Mouse (Mus musculus): ENCODE data around the gene Gm49510. TPM values are rescaled to one million over a fixed set of nuclear protein-coding genes. Genes with fewer than 3 reads are reported as not detected.

Gene Gm49510
- total RNA-seq (2014; fragmentation: Nextera tagmentation): not detected in 2 replicates
- 1.3 and 1.4 TPM in 2 replicates for total RNA-seq (2017)
- 6.3 and 8.2 TPM in 2 replicates for polyA plus RNA-seq (2012)

DNA sequence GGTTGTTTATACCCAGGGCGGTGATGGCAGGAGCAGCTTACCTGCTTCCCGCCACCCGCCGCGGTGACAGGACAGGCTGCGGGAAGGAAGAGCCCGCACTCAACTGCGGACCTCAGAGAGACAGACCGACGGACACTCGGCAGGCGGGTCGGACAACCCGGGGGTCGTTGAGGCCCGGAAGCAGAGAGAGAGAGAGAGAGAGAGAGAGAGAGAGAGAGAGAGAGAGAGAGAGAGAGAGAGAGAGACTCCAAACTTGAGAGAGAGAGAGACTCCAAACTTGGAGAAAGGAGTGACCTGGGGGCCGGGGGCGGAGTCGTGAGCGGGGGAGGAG, at the start of gene Gm49510:
TSS of gene Gm49510 (plus strand) at position 259 of the 331 bp plus-strand sequence.
- H3K4me3 ChIP-seq (ENCODE audit: low read depth, low read length): peak within 1 kb of the TSS; percentile 96
- H3K4me1 ChIP-seq (ENCODE audit: insufficient read depth, low read depth, low read length): peaks cover 86% of the 10 kb centered on the region
- TF ChIP-seq GATA2 (IDR thresholded peaks at IDR 0.05; ENCODE audit: borderline replicate concordance, low read depth, low read length) (no peak), CTCF (IDR thresholded peaks at IDR 0.05; ENCODE audit: low read depth, low read length) (no peak), TAL1 (conservative IDR thresholded peaks at IDR 0.05; ENCODE audit: low read depth, low read length) (no peak), GATA1 (IDR thresholded peaks at IDR 0.05; ENCODE audit: borderline replicate concordance, low read length) (no peak), POLR2AphosphoS5 (IDR thresholded peaks at IDR 0.05; ENCODE audit: insufficient replicate concordance, low read depth, low read length) (no peak)
- DNase-seq (ENCODE audit: low spot score) (no peak), ATAC-seq (ENCODE audit: extremely low read depth, insufficient number of reproducible peaks, low FRiP score, poor library complexity, severe bottlenecking) (no peak)
- peaks cover 61% of the 10 kb centered on the region for H3K36me3 ChIP-seq (replicated peaks)
- H3K9me3 ChIP-seq (replicated peaks): no peaks in the 10 kb centered on the region
- H3K27me3 ChIP-seq (ENCODE audit: insufficient read depth, low read length): no peaks in the 10 kb centered on the region

- peaks cover 54% of the 10 kb centered on the region for H3K27me3 ChIP-seq (ENCODE audit: insufficient read depth, low read length)
- no peak for ATAC-seq (ENCODE audit: extremely low read depth, insufficient number of reproducible peaks, low FRiP score, poor library complexity, severe bottlenecking)
- no peaks in the 10 kb centered on the region for H3K36me3 ChIP-seq (replicated peaks)
- no peak for TF ChIP-seq GATA1 (IDR thresholded peaks at IDR 0.05; ENCODE audit: borderline replicate concordance, low read length)
- no peak for TF ChIP-seq TAL1 (conservative IDR thresholded peaks at IDR 0.05; ENCODE audit: low read depth, low read length)
- TF ChIP-seq POLR2AphosphoS5 (IDR thresholded peaks at IDR 0.05; ENCODE audit: insufficient replicate concordance, low read depth, low read length): no peak
- no peak for TF ChIP-seq CTCF (IDR thresholded peaks at IDR 0.05; ENCODE audit: low read depth, low read length)
- no peak for TF ChIP-seq GATA2 (IDR thresholded peaks at IDR 0.05; ENCODE audit: borderline replicate concordance, low read depth, low read length)
- H3K4me1 ChIP-seq (ENCODE audit: insufficient read depth, low read depth, low read length): peaks cover 12% of the 10 kb centered on the region
- DNase-seq (ENCODE audit: low spot score): no peak
- no peak overlapping the region for H3K4me3 ChIP-seq (ENCODE audit: low read depth, low read length)
- no peaks in the 10 kb centered on the region for H3K9me3 ChIP-seq (replicated peaks)
Observed at GRCm38 (mm10) chr15:78850059-78850824, 49.2 kb upstream of the Gm49510 start.

DNA sequence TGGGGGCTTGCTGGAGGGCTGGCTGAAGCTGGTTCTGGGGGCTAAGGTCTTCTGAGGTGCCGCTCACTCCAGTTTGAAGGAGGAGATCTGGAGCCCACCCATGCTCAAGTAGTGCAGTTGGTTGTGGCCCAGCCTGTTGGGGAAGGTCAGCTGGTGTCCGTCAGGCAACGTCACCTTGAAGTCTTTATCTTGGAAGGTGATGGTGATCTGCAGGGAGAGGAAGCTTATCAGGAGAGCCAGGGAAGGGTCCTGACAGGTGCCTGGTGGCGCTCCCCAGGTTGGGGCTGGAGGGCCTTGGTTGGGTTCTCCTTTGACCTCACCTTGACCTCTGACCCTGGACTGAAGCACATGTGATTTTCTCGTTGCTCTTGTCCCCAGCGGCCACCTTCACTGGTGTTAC, 48.5 kb upstream of the Gm49510 start:
- ATAC-seq (ENCODE audit: extremely low read depth, insufficient number of reproducible peaks, low FRiP score, poor library complexity, severe bottlenecking) (no peak), DNase-seq (ENCODE audit: low spot score) (no peak)
- Histone ChIP-seq H3K4me3 (ENCODE audit: low read depth, low read length) (no peak overlapping the region), H3K9me3 (replicated peaks) (no peaks in the 10 kb centered on the region), H3K27me3 (ENCODE audit: insufficient read depth, low read length) (peaks cover 53% of the 10 kb centered on the region), H3K4me1 (ENCODE audit: insufficient read depth, low read depth, low read length) (peaks cover 17% of the 10 kb centered on the region), H3K36me3 (replicated peaks) (no peaks in the 10 kb centered on the region)
- TF ChIP-seq POLR2AphosphoS5 (IDR thresholded peaks at IDR 0.05; ENCODE audit: insufficient replicate concordance, low read depth, low read length) (no peak), GATA2 (IDR thresholded peaks at IDR 0.05; ENCODE audit: borderline replicate concordance, low read depth, low read length) (no peak), TAL1 (conservative IDR thresholded peaks at IDR 0.05; ENCODE audit: low read depth, low read length) (no peak)

- peak; percentile 75 for DNase-seq (ENCODE audit: low spot score)
- Histone ChIP-seq H3K36me3 (replicated peaks) (no peaks in the 10 kb centered on the region), H3K27me3 (ENCODE audit: insufficient read depth, low read length) (peaks cover 57% of the 10 kb centered on the region), H3K9me3 (replicated peaks) (no peaks in the 10 kb centered on the region), H3K4me3 (ENCODE audit: low read depth, low read length) (no peak overlapping the region), H3K4me1 (ENCODE audit: insufficient read depth, low read depth, low read length) (peaks cover 17% of the 10 kb centered on the region)
- TF ChIP-seq POLR2AphosphoS5 (IDR thresholded peaks at IDR 0.05; ENCODE audit: insufficient replicate concordance, low read depth, low read length): no peak
- peak; percentile 56 for TF ChIP-seq CTCF (IDR thresholded peaks at IDR 0.05; ENCODE audit: low read depth, low read length)
- peak; percentile 63 for ATAC-seq (ENCODE audit: extremely low read depth, insufficient number of reproducible peaks, low FRiP score, poor library complexity, severe bottlenecking)
Observed at GRCm38 (mm10) chr15:78851505-78852153, 47.8 kb upstream of the Gm49510 start.

DNA sequence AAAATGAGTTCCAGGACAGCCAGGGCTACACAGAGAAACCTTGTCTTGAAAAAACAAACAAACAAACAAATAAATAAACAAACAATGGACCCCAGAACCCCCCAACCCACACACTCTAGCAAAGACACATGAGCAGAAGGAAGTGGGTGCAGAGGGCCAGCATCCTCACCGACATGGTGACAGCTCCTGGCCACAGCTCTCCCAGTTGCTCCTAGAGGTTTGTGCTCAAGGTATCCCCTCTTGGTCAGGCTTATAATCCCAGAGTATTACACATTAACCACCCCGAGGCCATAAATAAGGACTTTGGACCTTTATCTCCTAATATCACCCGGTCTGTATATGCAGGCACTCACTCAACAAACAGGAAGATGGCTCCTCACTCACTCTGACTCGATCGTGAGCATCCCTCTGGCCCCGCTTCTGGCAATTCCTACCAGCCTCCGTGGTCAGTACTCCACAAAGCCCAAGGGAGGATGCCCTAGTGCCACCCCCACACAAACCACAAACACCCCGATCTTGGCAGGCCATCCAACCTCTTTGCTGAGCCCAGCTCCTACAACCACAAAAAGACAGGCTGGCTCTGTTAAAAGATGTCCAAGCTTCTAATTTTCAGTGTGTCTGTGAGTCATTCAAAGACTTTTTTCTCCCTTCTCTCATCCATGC, 44.0 kb upstream of the Gm49510 start, which contains the start of gene Lgals2:
TSS of gene Lgals2 (minus strand) at position 227 of the 663 bp plus-strand sequence.
- Histone ChIP-seq H3K4me1 (ENCODE audit: insufficient read depth, low read depth, low read length) (peaks cover 30% of the 10 kb centered on the region), H3K27me3 (ENCODE audit: insufficient read depth, low read length) (peaks cover 60% of the 10 kb centered on the region), H3K9me3 (replicated peaks) (no peaks in the 10 kb centered on the region), H3K4me3 (ENCODE audit: low read depth, low read length) (no peak within 1 kb of the TSS), H3K36me3 (replicated peaks) (no peaks in the 10 kb centered on the region)
- no peak for ATAC-seq (ENCODE audit: extremely low read depth, insufficient number of reproducible peaks, low FRiP score, poor library complexity, severe bottlenecking)
- no peak for TF ChIP-seq CTCF (IDR thresholded peaks at IDR 0.05; ENCODE audit: low read depth, low read length)
- TF ChIP-seq POLR2AphosphoS5 (IDR thresholded peaks at IDR 0.05; ENCODE audit: insufficient replicate concordance, low read depth, low read length): no peak
- TF ChIP-seq TAL1 (conservative IDR thresholded peaks at IDR 0.05; ENCODE audit: low read depth, low read length): no peak
- TF ChIP-seq GATA2 (IDR thresholded peaks at IDR 0.05; ENCODE audit: borderline replicate concordance, low read depth, low read length): no peak
- TF ChIP-seq GATA1 (IDR thresholded peaks at IDR 0.05; ENCODE audit: borderline replicate concordance, low read length): no peak
- DNase-seq (ENCODE audit: low spot score): no peak

GRCm38 (mm10) chr15:78857009-78857408, 42.5 kb upstream of the Gm49510 start:
- Histone ChIP-seq H3K4me3 (ENCODE audit: low read depth, low read length) (no peak overlapping the region), H3K27me3 (ENCODE audit: insufficient read depth, low read length) (peaks cover 64% of the 10 kb centered on the region), H3K9me3 (replicated peaks) (no peaks in the 10 kb centered on the region), H3K36me3 (replicated peaks) (no peaks in the 10 kb centered on the region), H3K4me1 (ENCODE audit: insufficient read depth, low read depth, low read length) (peaks cover 19% of the 10 kb centered on the region)
- TF ChIP-seq POLR2AphosphoS5 (IDR thresholded peaks at IDR 0.05; ENCODE audit: insufficient replicate concordance, low read depth, low read length) (no peak), GATA2 (IDR thresholded peaks at IDR 0.05; ENCODE audit: borderline replicate concordance, low read depth, low read length) (no peak)
- DNase-seq (ENCODE audit: low spot score) (no peak), ATAC-seq (ENCODE audit: extremely low read depth, insufficient number of reproducible peaks, low FRiP score, poor library complexity, severe bottlenecking) (no peak)

All from G1E (cell line).